Mouse (Mus musculus): Measurements from ENCODE around the gene Spsb4.

Gene Spsb4

GRCm38 (mm10) chr9:97017121-97017810, 1.4 kb downstream of the Spsb4 start:
- DNase-seq (ENCODE audit: low spot score in 2 of 2), result no peak

DNA sequence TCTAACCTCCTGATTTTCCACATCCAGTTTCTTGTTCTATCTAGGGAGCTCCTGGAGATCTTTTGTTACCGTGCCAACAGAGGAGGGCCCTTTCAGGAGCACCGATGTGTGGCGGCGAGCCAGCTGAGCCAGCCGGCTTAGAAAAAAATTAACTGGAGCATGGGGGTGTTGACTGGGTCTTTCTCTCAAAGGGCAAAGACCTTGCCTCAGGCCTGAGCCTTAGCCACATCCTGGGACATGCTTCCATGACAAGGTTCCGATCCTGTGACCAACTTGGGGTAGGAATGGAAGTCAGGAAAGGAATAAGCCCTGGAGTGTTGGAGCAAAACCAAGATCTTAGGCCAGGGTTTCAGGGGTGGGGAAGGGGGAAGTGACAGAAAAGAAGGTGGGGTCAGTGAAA, 2.9 kb downstream of the Spsb4 start:
- DNase-seq (ENCODE audit: low spot score in 2 of 2), result no peak

DNA sequence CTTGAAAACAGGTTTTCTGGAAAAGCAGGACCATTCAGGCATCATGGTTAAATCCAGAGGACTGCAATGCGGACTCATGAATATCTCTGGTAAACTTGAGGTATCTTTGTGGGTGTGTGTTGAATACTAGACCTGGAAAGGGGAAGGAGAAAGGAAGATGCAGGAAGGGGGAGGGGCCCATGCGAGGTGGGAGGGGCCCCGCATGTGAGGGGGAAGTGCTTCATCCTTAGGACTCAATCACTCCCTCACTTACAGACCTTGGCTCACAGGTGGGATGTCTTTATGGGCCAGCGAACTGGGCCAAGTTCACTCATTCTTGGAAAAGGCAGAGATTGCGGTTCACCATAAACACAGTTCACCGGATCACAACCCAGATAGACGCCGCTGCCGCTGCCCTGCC, 4.9 kb downstream of the Spsb4 start:
- no peak for DNase-seq (ENCODE audit: low spot score in 2 of 2)

DNA sequence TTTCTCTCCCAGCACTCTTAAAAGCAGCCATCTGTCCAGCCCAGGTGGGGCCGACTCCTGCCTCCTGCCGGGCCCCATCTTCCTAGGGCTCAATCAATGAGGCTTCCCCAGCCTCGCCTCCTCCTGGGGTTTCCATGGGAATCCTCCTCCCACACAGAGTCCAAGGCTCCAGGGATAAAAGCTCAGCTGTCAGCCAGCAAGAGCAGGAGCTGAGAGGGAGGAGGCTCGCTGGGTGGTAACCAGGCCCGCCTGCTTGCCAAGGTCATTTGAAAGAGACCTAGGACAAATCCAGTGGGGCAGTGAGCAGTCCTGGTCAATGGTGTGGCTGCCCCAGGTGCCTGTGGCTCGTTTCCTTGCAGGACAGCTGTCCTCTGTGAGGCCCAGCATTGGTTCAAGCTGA, 5.5 kb downstream of the Spsb4 start:
- DNase-seq (ENCODE audit: low spot score in 2 of 2), result no peak

DNA sequence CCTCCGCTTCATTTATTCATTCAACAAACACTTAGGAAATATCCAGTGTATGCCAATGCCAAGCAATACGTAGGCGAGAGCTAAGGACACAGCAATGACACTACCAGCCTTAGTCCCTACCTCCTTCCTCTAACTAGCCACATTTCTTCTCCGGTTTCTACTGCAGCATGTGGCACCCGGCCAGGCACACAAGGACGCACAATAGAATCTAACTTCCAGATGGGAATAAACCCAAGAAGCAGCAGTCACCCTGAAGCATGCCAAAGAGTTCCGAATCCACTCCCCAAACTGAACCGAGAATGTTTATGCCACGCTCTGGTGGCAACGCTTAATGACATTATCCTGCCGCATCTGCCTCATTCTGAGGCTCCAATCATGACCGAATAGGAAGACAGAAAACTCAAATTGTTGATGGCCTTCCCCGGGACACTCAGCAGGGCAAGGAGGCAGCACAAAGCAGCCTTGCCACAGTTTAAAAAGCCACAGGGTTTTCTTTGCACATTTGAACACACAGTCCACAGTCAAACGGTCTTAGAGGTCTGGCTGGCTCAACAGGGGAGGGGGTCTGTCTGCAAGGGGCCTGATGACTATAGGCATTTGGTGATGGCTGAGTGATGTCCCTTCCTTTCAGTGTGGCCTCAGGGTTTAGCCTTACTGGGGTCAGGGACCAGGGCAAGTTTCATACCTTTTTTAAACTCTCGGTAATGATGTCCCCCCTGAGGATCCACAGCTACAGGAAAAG, 7.0 kb downstream of the Spsb4 start:
- no peak for DNase-seq (ENCODE audit: low spot score in 2 of 2)

DNA sequence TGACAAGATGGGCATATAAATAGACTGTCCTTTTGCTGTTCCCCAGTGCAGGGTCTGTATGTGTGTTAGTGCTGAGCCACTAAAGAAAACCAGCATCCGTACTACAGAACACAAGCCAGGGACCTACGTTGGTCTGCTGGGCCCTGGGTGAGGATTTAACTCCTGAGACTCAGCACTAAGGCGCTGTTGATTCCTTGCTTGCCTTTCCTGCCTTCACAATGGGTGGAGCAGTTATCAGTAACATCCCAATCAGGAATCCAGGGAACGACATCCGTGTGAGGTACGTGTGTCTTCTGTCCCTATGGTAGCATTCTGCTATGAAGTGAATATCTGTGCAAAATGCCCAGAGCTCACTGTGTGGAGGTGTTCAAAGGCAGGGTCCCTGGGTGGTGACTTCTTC, 8.2 kb downstream of the Spsb4 start:
- DNase-seq (ENCODE audit: low spot score in 2 of 2), result no peak

GRCm38 (mm10) chr9:97004726-97005125, 13.9 kb downstream of the Spsb4 start:
- DNase-seq (ENCODE audit: low spot score in 2 of 2), result no peak

GRCm38 (mm10) chr9:97003173-97003572, 15.5 kb downstream of the Spsb4 start:
- no peak for DNase-seq (ENCODE audit: low spot score in 2 of 2)

DNA sequence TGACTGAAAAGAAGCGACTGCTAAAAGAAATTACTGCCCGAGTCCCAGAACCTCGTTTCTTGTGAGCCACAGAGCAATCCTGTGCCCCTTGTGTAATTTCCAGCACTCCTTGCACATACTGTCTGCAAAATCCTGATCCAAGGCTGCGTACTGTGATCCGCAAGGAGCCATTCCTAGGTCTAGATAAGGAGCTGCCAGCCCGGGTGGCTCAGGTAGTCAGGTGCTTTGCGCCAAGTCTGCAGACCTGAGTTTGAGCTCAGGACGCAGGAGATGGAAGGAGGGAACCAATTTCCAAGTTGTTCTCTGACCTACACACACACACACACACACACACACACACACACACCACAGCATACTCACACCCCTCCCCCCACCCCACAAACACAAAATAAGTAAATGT, 16.0 kb downstream of the Spsb4 start:
- DNase-seq (ENCODE audit: low spot score in 2 of 2), result no peak

GRCm38 (mm10) chr9:97002025-97002424, 16.6 kb downstream of the Spsb4 start:
- DNase-seq (ENCODE audit: low spot score in 2 of 2), result no peak

DNA sequence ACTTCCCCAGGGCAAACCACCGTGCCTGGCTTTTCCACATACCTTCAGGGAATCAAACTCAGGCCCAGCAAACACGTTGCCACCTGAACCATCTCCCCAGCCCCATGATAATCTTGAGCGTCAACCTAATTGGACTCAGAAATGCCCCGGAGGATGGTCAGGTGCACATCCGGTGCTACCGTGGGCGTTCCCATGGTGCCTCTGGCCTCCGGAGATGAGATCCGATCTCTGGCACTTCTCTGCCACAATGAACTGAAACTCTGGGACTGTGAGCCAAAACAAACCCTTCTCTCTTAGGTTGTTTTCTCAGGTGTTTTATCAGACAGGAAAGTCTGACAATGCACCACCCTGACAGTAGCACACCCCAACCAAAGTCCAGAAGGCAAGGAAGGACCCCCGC, 17.2 kb downstream of the Spsb4 start:
- DNase-seq (ENCODE audit: low spot score in 2 of 2), result no peak

- DNase-seq (ENCODE audit: low spot score in 2 of 2), result no peak
These were observed 22.9 kb downstream of the Spsb4 start for GRCm38 (mm10) chr9:96995717-96996116.

DNA sequence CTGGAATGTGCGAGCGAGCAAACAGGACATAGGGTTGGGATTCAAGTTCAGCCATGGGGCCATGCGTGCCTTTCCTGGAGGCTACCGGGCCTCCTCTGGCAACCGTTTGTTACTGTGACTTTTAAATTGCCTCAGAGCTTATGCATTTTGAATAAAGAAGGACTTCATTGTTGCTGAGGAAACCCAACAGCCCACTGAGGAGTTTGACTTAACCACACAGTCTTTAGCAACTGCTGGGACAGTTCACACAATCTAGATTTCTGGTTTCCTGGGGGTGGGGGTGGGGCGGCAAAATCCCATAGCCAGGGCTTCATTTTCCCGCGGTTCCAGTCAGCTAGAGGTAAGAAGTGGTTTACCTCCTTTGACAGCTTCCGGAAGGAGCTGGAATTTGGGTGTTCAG, 23.9 kb downstream of the Spsb4 start:
- DNase-seq (ENCODE audit: low spot score in 2 of 2), result no peak

GRCm38 (mm10) chr9:96991118-96991517, 27.5 kb downstream of the Spsb4 start:
- no peak for DNase-seq (ENCODE audit: low spot score in 2 of 2)

- DNase-seq (ENCODE audit: low spot score in 2 of 2), result no peak
These were observed 29.2 kb downstream of the Spsb4 start for GRCm38 (mm10) chr9:96989389-96989990.

- DNase-seq (ENCODE audit: low spot score in 2 of 2), result no peak
These were observed 31.7 kb downstream of the Spsb4 start for GRCm38 (mm10) chr9:96986797-96987473.

DNA sequence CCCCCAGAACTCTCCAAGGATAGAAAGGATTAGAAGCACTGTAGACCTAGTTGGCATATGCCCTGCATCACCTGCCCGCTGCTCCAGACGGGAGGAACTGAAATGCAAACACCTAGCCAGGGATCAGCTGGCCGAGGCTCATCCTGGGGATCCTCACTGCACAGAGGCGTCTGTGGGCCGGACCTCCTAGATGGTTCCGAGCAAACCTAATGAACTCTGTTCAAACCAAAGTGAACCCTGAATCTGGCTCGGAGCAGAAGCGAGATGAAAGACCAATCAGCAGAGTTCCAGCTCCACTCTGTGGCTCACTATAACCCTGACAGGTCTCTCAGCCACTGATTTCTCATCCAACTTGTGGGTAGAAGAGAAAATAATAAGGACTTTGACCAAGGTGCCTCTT, 34.6 kb downstream of the Spsb4 start:
- DNase-seq (ENCODE audit: low spot score in 2 of 2), result no peak

- no peak for DNase-seq (ENCODE audit: low spot score in 2 of 2)
These were observed 35.7 kb downstream of the Spsb4 start for GRCm38 (mm10) chr9:96982940-96983339.

GRCm38 (mm10) chr9:96982351-96982750, 36.3 kb downstream of the Spsb4 start:
- no peak for DNase-seq (ENCODE audit: low spot score in 2 of 2)

GRCm38 (mm10) chr9:96981836-96982235, 36.8 kb downstream of the Spsb4 start:
- DNase-seq (ENCODE audit: low spot score in 2 of 2), result no peak

GRCm38 (mm10) chr9:96981121-96981520, 37.5 kb downstream of the Spsb4 start:
- no peak for DNase-seq (ENCODE audit: low spot score in 2 of 2)
